Mouse (Mus musculus) heart, adult 8-10 months (tissue): ENCODE data around the gene Cadm1. TPM values are rescaled to one million over a fixed set of nuclear protein-coding genes. Genes with fewer than 3 reads are reported as not detected.

Experiments used
- DNase-seq: peaks from one replicate; pipeline ENCODE4 v3.0.0; 2022; ENCODE audit warnings: low spot score
- total RNA-seq, 4 experiments: library from RNA; stranded (reverse); gene quantifications; 2 replicates each; pipeline ENCODE4 v1.2.4; 2022

Gene Cadm1
- total RNA-seq, 4 experiments from 2014 or later, result 1.7 to 2.3 (median 2.1) TPM

GRCm38 (mm10) chr9:47860994-47861393 is 331.0 kb downstream of the Cadm1 start:
- DNase-seq, result no peak

GRCm38 (mm10) chr9:47861783-47862182 is 331.8 kb downstream of the Cadm1 start:
- DNase-seq, result no peak

- DNase-seq, result no peak
Measured at GRCm38 (mm10) chr9:47866001-47866400, 336.0 kb downstream of the Cadm1 start.

GRCm38 (mm10) chr9:47867474-47867873 is 337.5 kb downstream of the Cadm1 start:
- no peak for DNase-seq

- no peak for DNase-seq
Measured at GRCm38 (mm10) chr9:47869661-47870060, 339.7 kb downstream of the Cadm1 start.

- DNase-seq, result no peak
Measured at GRCm38 (mm10) chr9:47876557-47877206, 346.7 kb downstream of the Cadm1 start.

- DNase-seq, result no peak
Measured at GRCm38 (mm10) chr9:47880171-47880570, 350.2 kb downstream of the Cadm1 start.

GRCm38 (mm10) chr9:47882372-47882771 is 352.4 kb downstream of the Cadm1 start:
- DNase-seq, result no peak

- DNase-seq, result no peak
Measured at GRCm38 (mm10) chr9:47891721-47892120, 361.7 kb downstream of the Cadm1 start.

GRCm38 (mm10) chr9:47892995-47893394 is 363.0 kb downstream of the Cadm1 start:
- no peak for DNase-seq

GRCm38 (mm10) chr9:47894096-47894495 is 364.1 kb downstream of the Cadm1 start:
- DNase-seq, result no peak

GRCm38 (mm10) chr9:47894661-47895060 is 364.7 kb downstream of the Cadm1 start:
- DNase-seq, result no peak

GRCm38 (mm10) chr9:47895121-47895520 is 365.1 kb downstream of the Cadm1 start:
- no peak for DNase-seq

GRCm38 (mm10) chr9:47900734-47901133 is 370.8 kb downstream of the Cadm1 start:
- no peak for DNase-seq

GRCm38 (mm10) chr9:47903661-47904060 is 373.7 kb downstream of the Cadm1 start:
- DNase-seq, result no peak

GRCm38 (mm10) chr9:47904339-47904922 is 374.5 kb downstream of the Cadm1 start:
- no peak for DNase-seq

GRCm38 (mm10) chr9:47906521-47906920 is 376.5 kb downstream of the Cadm1 start:
- DNase-seq, result no peak
